Mouse (Mus musculus) heart, postnatal 4 days (tissue): ENCODE data around the gene Pcx. TPM values are rescaled to one million over a fixed set of nuclear protein-coding genes. Genes with fewer than 3 reads are reported as not detected.

Experiments
- DNase-seq: peaks from one replicate; pipeline ENCODE4 v3.0.0; 2021
- total RNA-seq, 2 experiments: library from RNA; stranded (reverse); gene quantifications; 2 replicates each; pipeline ENCODE4 v1.2.3; 2021

Pcx gene
- total RNA-seq, 2 experiments from 2014 or later: 6.9 to 8.8 TPM

GRCm38 (mm10) chr19:4496535-4497262 lies 13.6 kb upstream of the Pcx start:
- no peak for DNase-seq

DNA sequence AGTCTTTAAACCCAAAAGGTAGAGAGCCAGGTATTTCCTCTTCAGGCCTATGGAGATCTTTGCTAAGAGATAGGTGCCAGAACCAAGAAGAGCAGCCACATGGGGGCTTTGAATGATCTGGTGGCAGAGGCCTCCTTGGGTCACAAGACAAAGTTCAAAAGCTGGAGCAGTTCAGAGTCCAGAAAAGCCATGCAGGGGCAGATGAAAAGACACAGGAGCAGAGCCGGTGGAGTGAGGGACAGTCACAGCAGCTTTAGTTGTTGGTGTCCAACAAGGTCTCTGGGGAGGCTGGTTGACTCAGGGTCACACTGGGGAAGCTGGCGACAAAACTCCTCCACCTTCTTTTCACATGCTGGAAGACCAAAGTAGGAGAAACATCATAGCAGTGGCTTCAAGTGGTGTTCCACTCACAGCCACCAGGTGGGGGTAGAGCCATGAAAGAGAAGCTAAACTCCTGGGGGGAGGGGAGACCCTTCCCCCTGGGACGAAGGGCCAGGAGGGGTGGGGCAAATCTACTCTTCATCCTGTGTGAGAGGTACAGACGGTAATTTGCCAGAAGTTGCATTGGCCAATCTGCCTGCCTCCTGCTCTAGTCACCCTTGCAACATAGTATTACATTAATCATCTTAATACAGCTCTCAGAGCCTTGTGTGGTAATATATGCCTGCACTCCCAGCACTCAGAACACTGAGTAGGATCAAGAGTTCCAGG lies 12.9 kb upstream of the Pcx start:
- peak; percentile 80 for DNase-seq

DNA sequence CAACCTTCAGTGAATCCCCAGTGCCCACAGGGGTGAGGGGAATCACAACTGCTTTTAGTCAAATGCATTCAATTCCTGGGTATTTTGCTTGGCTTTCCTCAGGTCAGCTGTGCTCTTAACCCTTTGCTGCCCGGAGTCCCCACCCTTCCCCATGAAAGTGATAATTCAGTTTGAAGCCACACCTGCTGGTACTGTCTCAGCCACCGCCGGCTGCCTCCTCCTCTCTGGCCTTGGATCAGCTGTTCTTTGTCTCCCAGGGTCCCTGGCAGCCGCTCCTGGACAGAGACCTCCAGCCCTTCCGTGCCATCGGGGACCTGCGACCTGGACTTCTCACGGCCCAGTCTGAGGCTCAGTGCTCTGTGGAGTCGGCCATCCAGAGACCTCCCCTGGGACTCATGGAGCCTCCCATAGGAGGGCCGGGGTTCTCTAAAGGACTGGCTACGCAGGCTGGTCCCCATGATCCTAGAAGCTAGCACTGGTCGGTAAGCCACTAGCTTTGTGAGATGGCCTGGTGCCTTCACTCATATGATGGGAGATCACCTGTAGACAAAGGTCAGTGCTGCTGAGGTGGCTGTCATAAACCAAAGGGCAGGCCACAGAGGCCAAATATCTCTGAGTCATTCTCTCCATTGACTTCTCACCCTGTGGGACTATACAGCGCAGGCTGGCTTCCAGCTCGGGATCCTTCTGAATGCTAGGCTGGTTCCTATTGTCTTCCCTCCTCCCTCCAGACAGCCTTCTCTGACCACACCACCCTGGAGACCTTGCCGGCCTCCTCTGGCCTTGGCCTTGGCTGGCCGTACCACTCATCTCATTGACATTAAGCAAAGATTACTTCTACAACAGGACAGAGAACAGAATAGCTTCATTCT lies 12.0 kb upstream of the Pcx start, which contains the start of gene 2010003K11Rik:
2010003K11Rik (minus strand) TSS at position 522 of the 872 bp plus-strand sequence.
- DNase-seq: no peak

GRCm38 (mm10) chr19:4502701-4503100 lies 7.6 kb upstream of the Pcx start:
- DNase-seq: no peak

DNA sequence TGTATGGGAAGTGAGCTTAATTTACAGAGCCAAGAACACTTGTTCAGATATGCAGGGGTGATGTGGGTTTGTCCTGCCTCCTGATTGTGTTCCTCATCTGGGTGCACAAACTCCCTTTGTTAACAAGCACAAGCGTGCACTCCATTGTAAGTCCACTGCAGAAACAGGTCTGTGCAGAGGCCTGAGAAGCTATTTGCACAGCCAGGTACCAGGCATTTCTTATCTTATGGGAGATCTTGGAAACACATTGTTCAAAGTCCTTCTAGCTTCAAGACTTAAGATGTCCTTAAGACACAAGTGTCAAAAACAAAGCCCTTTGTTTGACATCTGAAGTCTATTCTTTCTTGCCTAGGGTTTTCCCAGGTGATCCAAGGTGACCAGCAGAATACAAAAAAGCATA lies 5.4 kb upstream of the Pcx start:
- DNase-seq: no peak

GRCm38 (mm10) chr19:4507746-4508145 lies 2.5 kb upstream of the Pcx start:
- no peak for DNase-seq

GRCm38 (mm10) chr19:4511116-4511841 lies 1.0 kb downstream of the Pcx start:
- no peak for DNase-seq

DNA sequence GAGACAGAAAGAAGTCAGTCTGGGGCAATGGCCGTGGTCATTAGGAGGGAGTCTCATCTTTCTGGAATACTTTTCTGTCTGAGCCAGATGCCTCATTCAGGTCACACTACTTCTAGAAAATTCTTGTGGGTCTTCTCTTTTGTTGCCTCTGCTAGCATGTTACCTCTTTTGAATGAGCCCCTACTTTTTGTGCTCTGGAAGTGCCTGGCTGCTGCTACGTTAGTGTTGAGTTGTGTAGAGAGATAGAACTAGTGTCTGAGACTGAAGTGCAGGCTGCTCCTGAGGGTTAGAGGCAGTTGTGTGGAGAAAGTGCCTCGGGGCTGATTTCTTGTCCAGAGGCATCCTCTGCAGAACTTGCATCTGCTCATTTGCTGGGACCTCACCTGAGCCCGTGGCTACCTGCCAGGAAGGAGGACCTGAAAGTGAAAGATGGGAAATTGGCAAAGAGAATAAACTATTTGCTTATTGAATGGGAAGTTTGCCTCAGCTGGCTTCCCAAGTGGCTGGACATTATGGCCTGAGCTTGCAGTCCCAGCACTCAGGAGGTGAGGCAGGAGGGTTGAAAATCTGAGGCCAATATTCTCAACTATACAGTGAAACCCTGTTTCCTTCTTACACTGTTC lies 3.1 kb downstream of the Pcx start:
- no peak for DNase-seq

GRCm38 (mm10) chr19:4515746-4516145 lies 5.5 kb downstream of the Pcx start:
- DNase-seq: no peak

DNA sequence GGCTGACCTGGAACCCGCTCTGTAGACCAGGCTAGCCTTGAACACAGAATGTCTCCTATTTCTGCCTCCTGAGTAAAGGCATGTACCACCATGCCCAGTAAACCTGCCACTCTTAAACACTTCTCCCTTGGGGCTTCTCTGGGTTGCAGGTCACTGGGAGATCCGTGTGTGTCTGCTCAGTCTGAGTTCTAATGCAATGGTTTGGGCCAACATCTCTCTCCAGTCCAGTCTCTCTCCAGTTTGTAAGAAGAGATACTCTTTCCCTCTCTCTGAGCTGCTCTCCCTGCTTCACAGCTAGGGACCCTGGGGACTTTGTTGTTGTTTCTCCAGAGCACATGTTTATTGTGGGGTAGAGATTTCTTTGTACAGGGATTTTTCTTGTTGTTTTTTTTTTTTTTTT lies 6.0 kb downstream of the Pcx start:
- DNase-seq: no peak

DNA sequence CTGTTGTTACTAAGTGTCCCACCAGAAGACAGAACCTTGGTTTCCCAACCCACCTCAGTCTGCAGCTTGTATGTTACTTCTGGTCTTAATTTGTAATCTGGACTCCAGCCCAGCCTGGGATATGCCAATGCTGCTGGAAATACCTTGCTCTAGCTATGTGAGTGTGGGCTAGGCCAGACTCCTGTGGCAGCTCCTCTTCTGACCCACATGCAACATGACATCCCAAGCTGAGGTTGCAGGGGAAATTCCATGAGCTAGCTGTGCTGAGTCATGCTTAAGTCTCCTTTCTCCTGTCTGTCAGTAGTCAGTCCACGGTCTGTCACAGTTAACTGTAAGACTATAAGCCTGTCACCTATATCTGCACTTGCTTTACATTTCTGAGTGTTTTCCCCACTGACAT lies 7.2 kb downstream of the Pcx start:
- DNase-seq: no peak

- DNase-seq: no peak
Measured at GRCm38 (mm10) chr19:4521426-4522050, 11.3 kb downstream of the Pcx start.

GRCm38 (mm10) chr19:4534646-4535045 lies 24.4 kb downstream of the Pcx start:
- DNase-seq: no peak

- DNase-seq: no peak
Measured at GRCm38 (mm10) chr19:4535922-4536321, 25.6 kb downstream of the Pcx start.

GRCm38 (mm10) chr19:4536606-4537005 lies 26.3 kb downstream of the Pcx start:
- DNase-seq: no peak

GRCm38 (mm10) chr19:4540263-4540662 lies 30.0 kb downstream of the Pcx start:
- no peak for DNase-seq

DNA sequence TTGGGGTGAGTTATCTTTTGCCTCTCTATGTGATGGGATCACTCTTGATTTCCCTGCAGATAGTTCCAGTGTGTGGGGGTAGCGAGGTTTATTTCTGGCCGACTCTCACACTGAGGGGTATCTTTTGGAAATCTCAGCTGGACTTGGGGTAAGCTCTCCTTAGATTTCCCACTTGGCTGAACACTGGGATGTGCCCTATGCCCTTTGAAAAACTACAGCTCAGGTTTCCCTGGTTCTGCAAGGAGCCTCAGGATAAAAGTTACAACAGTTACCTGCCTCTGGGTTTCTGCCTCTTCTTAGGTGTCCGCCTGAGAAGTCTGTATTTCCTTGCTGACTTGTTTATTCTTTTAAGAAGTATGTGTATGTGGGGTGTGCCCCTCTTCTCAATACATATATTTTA lies 30.7 kb downstream of the Pcx start:
- no peak for DNase-seq

- no peak for DNase-seq
Measured at GRCm38 (mm10) chr19:4542081-4542480, 31.8 kb downstream of the Pcx start.

GRCm38 (mm10) chr19:4545091-4545490 lies 34.8 kb downstream of the Pcx start:
- no peak for DNase-seq

- DNase-seq: no peak
Measured at GRCm38 (mm10) chr19:4545841-4546240, 35.6 kb downstream of the Pcx start.

DNA sequence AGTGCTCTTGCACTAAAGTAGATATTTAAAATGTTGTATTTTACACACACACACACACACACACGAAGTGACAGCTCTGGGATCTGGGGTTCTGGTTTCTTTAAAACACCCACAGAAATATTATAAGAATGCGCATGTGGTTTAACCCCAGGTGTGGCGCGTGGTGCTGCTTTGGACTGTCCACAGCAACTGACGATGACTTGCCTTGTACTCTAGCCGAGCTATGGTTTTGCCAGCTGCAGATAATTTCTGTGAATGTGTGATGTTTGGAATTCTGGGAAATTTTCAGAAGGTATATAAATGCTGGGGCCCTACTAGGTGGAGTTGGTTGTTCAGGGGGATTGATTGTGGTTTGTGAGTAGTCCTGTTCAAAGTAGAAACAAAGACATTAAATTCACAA lies 37.5 kb downstream of the Pcx start:
- no peak for DNase-seq
